Mouse (Mus musculus): Measurements from ENCODE around the gene Otud7b.
A peak's percentile ranks its signal among the peaks of the same experiment; 100 is the strongest.
"Not testable (repeated sequence)": the region's sequence is repeated elsewhere in the genome, so short reads cannot be mapped to it uniquely, and the experiment has no call there.

The Otud7b gene

DNA sequence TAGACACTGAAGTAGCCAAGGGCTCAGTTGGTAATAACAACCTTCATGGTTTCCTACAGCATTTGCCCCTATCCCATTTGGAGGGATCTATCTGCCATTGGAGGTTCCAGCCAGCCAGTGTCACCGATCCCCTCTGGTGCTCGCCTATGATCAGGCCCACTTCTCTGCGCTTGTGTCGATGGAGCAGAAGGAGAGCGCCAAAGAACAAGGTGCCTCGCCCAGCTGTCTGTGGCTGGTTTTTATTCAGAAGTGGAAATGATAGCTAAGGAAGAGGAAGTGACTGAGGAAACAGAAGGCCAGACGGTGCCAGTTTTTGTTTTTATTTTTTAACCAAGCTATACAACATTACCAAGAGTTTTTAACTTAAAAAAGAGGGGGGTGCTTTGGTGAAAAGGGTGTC is 47.5 kb downstream of the Otud7b start:
- DNase-seq (ENCODE audit: low spot score), result no peak

- no peak for DNase-seq (ENCODE audit: low spot score)
These were observed 48.3 kb downstream of the Otud7b start for GRCm38 (mm10) chr3:96152611-96153010.

GRCm38 (mm10) chr3:96155501-96155900 is 51.2 kb downstream of the Otud7b start:
- no peak for DNase-seq (ENCODE audit: low spot score)

DNA sequence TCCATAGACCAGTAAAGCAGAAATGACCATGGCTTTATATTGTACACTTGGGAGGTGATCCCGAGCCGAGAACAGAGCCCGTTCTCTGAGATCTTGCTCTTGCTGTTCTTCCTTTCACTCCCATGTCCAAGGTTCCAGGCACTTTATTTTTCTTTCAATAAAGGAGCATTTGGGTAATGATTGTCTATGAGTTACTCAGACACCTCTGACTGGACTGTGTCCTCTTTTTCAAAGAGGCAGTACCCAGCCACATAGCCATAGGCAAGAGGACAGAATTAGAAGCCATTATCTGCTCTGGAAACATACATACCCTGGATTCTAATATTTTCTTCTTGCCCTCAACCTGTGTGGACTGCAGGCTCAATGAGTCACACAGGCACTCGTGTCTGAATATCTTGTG is 55.5 kb downstream of the Otud7b start:
- no peak for DNase-seq (ENCODE audit: low spot score)

GRCm38 (mm10) chr3:96160222-96160802 is 56.0 kb downstream of the Otud7b start:
- peak; percentile 77 for DNase-seq (ENCODE audit: low spot score)

DNA sequence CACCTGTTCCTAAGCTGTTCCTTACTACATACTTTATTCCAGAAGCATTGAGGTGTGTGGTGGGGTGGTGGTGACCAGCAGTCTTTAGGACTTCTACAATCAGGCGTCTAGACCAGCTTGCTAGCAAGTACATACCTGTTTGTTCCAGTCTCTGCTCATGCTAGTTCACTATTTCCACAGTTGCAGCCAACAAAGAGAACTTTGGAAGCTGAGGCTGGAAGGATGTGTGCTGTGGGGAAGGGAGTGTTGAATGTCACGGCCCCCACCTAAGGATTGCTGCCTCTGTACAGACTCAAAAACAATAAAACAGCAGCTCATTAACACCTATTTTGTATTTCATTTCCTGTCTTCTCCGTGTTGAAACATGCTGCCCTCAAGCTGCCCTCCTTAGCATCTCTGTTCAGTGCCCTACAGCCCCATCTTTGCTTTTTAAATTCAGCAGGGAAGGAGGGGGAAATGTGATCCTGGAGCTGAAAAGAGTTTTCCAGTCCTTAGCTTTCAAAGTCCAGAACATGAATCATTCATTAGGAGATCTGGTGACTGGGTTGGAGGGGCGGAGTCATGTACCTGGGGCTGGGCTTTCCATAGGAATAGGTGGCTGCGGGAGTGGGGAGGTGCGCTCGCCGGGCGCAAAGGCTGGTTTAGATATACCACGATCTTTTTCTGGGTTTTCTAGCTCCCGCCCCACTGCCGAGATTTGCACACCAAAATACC is 56.6 kb downstream of the Otud7b start:
- peak; percentile 89 for DNase-seq (ENCODE audit: low spot score)

- DNase-seq (ENCODE audit: low spot score), result peak; percentile 78
These were observed 57.8 kb downstream of the Otud7b start, which contains the start of gene Mtmr11 for GRCm38 (mm10) chr3:96161869-96162840. Gene Mtmr11, plus strand, starts transcription at chr3:96162004.

DNA sequence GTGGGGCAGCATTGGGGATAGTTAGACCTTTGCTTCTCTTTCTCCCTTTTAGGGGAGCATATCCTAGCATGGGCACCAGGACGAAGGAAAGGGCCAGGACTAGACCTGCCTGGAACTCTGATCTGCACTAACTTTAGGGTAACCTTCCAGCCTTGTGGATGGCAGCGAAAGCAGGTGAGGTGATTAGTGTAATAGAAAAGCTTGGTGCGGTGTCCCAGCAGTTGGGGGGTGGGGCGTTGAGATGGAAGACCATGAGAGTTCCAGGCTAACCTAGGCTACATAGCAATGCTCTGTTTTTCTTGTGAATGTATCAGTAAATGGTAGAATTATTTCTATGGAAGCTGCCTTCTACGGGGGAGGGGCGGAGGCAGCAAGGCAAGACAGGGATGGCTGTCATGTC is 58.7 kb downstream of the Otud7b start:
- DNase-seq (ENCODE audit: low spot score), result no peak

- DNase-seq (ENCODE audit: low spot score), result no peak
These were observed 64.3 kb downstream of the Otud7b start for GRCm38 (mm10) chr3:96168466-96169158.

DNA sequence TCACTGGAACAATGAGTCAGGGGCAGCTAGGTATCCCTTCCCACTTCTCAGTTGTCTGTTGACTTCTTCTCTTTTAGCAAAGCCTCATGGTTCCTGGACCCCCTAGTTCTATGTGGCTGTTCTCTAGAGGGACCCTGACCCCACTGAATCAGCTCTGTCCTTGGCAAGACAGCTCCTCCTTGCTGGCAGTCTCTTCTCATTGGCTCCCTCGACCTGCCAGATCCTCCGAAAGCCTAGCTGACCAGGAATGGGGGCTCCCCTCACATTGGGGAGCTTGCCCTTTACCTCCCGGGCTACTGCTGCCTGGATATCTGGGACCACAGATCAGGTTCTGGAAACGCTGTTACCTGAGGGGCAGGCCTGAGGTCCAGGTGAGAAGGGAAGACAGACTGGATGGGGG is 65.9 kb downstream of the Otud7b start:
- DNase-seq (ENCODE audit: low spot score), result no peak

DNA sequence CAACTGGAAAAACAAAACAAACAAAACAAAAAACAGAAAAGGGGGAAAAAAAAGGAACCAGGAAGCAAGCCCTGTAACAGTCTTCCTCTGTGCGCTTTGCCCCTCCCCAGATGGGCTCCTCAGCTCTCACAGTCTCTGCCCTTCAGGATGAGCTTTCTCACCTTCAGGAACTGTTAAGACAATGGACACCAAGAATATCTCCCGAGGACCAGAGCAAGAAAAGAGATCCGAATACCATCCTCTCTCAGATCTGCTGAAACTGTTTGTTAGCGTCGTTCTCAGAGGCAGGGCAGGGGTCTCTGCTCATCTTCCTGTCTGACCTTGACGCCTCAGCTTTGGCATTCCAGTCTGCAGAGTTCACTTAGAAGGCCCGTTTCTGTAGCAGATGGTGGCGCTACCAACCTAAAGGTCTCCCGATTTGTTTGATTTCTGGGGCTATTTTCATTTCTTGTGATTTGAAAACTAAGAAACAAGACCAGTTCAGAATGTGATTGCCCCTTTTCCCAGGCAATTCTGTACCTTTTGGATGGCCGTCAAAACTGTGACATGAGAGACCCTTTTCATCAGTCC is 66.7 kb downstream of the Otud7b start:
- peak; percentile 27 for DNase-seq (ENCODE audit: low spot score)

DNA sequence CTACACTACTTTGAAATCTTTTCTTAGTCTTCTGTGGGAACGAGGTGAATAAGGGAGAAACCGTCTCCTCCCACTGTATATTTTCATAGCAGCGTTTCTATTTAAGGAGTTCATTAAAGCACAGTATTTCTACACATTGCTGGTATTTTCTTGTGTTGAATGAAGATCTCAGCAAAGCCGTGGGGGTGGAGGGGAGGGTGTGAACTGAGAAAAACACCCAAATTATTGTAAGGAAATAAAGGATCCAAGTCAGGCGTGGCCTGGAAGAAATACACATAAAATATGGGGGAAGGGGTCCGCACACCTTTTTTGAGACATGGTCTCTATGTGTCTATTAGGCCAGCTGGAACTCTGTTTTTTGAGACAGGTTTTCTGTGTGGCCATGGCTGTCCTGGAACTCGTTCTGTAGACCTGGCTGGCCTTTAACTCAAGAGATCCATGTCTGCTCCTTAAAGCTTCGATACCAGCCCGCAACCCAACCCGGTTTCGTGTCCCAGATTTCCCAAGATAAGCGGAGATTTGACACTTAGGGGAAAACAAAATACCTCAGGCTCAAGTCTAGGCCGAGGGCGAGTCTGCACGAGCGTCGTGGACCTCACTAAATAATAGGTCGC is 67.4 kb downstream of the Otud7b start:
- DNase-seq (ENCODE audit: low spot score), result no peak

DNA sequence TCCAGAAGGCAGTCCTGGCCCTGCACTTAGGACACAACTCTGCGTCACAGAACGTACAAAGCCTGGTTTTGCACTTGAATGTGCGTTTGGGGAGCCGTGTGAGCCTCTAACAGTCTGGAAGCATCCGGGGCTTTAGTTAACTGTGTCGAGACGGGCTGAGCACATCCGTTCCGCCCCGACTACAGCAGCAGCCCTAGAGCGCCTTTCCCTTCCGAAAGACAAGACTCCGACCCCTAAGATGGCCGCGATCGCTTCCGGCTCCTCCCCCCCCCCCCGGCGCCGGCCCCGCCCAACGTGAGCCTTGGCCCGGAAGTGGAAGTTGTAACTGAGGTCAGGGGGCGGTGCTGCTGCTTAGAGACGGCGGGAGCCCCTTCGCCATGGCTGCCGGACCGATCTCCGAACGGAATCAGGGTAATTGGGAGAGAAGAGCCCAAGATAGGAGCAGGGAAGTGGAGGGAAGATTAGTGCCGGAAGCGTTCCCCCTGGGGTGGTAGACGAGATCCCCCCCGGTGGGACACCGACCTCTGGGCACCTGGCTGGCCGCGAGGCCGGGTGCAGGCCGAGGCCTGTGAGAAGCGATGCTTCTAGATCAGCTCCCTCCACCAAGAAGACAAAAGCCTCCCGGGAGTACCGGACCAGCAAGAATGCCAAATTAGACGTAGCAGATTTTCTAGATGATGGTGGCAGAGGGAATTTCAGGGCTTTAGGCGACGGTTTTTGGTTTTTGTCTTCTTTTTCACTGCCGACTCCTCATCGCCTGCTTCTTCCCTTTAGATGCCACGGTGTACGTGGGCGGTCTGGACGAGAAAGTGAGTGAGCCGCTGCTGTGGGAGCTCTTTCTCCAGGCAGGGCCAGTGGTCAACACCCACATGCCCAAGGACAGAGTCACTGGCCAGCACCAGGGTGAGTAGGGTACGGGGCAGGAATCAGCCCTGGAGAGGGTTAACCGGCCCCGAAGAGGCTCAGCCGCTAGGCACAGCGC is 68.2 kb downstream of the Otud7b start, which contains the start of gene Sf3b4:
TSS of gene Sf3b4 (plus strand) at position 136 of the 982 bp plus-strand sequence.
- DNase-seq (ENCODE audit: low spot score), result peak; percentile 97

GRCm38 (mm10) chr3:96173185-96173584 is 68.9 kb downstream of the Otud7b start:
- no peak for DNase-seq (ENCODE audit: low spot score)

GRCm38 (mm10) chr3:96174042-96174441 is 69.7 kb downstream of the Otud7b start:
- not testable (repeated sequence) for DNase-seq (ENCODE audit: low spot score)

- no peak for DNase-seq (ENCODE audit: low spot score)
These were observed 70.9 kb downstream of the Otud7b start for GRCm38 (mm10) chr3:96175251-96175650.

- DNase-seq (ENCODE audit: low spot score), result no peak
These were observed 74.1 kb downstream of the Otud7b start for GRCm38 (mm10) chr3:96178427-96178826.

GRCm38 (mm10) chr3:96178902-96179301 is 74.6 kb downstream of the Otud7b start:
- no peak for DNase-seq (ENCODE audit: low spot score)

GRCm38 (mm10) chr3:96179531-96179930 is 75.2 kb downstream of the Otud7b start:
- no peak for DNase-seq (ENCODE audit: low spot score)
